Mouse (Mus musculus): ENCODE measurements around the gene B3galnt2.
"Not testable (repeated sequence)": the region's sequence is repeated elsewhere in the genome, so short reads cannot be mapped to it uniquely, and the experiment has no call there.

- TF ChIP-seq CTCF (IDR thresholded peaks at IDR 0.05; ENCODE audit: low read depth, low read length); POLR2A (IDR thresholded peaks at IDR 0.05; ENCODE audit: borderline replicate concordance, low read depth, low read length): not testable (repeated sequence)
Measured at GRCm38 (mm10) chr13:14021417-14021816, 67.1 kb downstream of the B3galnt2 start.
